Mouse (Mus musculus): ENCODE measurements at regions not wholly inside any gene's neighbourhood (a gene's known extent, or its start where the extent isn't known, plus 50 kb on each side); places are given as distances from the start of the nearest gene placed in this dataset.
A peak's percentile ranks its signal among the peaks of the same experiment; 100 is the strongest.
"Not testable (repeated sequence)": the region's sequence is repeated elsewhere in the genome, so short reads cannot be mapped to it uniquely, and the experiment has no call there.

DNA sequence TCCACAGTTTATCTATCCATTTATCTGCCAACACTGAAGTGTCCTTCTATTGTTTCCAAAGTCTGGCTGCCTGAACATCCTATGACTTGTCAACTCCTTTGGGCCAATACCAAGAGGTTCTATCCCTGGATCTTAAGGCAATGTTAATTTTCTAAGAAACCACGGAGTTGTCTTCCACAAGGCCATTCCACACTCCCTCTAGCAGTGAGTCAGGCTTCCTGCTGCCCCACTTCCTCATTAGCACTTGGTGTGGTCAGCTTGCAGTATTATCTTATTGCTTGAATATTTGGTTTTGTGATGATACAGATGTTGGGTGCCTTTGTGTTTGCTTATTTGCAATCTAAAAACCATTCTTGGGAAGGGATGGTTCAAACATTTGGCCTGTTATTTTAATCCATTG, 87.5 kb upstream of the Ppp2r2d start:
- DNase-seq (ENCODE audit: low spot score in 2 of 2), result no peak

DNA sequence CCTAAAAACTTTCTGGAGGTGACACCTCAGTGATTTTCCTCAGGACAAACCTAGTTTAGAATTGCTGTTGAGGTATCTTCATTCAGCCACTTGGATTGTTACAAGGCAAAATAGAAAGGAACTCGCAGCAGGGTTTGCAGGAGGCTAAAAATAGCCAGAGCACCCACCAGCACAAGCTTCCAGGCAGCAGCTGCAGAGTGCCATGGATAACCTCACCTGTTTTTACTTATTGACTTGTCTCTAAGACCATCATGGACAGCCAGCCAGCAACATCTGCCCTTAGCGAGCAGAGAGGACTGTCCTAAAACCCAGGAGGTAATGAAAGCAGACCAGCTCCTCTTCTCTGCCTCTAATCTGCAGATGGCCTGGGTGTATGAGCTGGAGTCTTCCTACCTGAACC, 97.4 kb upstream of the Ppp2r2d start:
- DNase-seq (ENCODE audit: low spot score in 2 of 2), result no peak

DNA sequence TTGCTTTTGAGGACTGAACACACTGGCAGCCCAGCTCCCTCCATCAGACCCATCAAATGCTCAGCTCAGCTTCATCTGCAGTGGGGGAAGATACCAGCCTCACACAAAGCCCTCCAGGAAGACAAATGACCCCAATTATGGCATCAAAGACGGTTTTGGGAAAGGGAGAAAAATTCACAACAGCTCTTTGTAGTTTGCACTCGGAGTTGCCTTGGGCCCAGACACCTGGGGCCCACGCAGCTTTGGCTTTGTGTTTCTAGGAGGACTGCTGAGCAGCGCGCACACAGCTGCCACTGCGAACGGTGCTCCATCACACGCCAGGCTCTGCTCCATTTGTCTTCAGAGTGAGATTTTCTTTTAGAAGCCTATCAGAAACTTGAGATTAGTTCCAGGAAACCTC, 99.3 kb upstream of the Ppp2r2d start:
- DNase-seq (ENCODE audit: low spot score in 2 of 2), result no peak

DNA sequence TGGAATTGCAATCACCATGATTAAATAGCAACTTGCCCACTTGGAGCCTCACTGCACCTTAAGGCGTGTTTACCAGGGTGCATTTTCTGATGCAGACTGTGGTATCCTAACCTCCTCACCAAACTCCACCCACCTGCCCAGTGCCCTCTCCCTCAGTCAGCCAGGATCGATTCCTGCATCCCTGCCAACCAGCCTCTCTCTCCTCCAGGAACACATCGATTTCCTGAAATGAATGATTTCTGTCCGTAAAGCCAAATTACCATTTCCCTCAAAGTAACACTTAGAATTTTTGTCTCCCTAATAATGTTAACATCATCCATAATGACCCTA, 103.4 kb upstream of the Ppp2r2d start:
- DNase-seq (ENCODE audit: low spot score in 2 of 2), result no peak

DNA sequence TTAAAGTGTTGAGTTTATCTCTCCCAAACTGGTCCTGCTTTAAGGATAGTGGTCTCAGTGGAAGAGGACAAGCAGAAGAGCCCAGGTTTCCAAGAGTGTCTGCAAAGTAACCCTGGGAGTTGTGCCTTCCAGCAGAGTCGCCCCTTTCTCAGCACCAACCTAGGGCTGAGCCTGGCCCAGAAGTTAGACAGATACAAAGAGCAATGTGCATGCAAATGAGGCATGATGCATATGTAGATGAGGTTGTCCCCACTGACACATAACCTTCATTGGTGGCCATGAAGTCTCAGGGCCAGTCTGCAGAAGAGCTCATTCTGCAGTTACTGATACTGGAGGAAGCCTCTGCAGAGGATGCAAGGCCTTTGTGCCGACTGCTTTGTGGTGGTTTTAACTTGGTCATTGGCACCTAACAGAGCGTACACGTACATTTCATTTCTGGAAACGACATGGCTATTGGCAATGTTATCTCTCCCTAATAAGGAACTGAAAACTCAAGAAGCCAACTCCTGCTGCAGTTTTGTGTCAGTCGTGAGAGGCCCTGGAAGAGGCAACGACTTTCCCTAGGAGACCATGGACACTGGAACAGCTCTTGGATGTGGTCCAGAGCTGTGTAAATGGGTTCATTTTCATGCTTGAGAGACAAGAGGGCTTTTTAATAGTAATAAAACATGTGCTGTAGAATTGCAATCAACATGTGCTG, 103.9 kb upstream of the Ppp2r2d start:
- DNase-seq (ENCODE audit: low spot score in 2 of 2), result no peak

DNA sequence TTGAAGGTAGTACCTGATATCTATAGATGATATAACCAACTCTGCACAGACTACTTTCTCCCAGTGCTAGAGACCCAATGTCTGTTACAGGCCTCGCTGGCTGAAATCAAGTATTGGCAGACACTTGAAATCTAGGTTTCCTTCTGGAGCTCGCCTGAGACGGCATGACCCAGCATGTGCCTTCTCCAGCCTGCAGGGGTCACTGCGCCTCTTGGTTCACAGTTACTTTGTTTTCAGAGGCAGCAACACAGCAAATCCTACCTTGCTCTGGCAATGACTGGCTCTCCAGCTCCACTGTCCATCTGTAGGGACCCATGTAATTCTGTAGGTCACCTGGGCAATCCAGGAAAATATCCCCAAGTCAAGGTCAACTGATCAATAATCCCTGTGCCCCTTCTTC, 111.6 kb upstream of the Ppp2r2d start:
- DNase-seq (ENCODE audit: low spot score in 2 of 2), result peak in 1 of 2 experiments; percentile 49

DNA sequence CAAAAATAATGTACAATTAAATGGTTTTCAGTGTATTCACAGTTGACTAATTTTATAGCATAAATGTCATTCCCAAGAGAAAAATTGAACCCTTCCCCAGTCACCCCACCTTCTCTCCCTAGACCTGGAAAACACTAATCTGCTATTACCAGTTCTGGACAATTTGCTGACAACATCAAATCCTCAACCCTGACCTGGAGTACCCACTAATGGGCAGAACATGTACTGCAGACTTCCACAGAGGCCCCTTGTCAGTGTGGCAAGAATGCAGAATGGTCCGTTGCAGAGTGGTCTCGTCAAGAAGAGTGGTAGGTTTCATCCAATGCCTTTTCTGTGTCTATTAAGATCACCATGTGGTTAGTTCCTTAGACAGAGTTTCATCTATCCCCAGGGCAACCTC, 121.0 kb upstream of the Ppp2r2d start:
- no peak for DNase-seq (ENCODE audit: low spot score in 2 of 2)

DNA sequence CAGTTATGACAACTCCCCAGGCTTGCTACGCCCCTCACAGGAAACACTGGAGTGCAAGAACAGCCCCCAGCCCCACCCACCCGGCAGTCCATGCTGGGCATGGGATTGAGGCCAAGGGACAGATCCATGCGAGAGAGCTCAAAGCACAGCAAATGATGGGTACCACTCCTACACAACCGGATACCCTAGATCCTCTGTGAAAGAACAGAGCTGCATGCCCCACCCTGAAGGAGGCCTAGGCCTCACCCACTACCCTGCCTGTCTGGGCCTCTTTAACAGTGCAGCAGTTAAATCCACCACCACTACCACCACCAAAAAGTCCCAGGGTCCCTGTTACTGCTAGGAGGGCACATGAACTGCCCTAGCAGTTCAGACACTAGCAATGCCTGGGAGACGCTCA, 126.3 kb upstream of the Ppp2r2d start:
- DNase-seq (ENCODE audit: low spot score in 2 of 2), result no peak

DNA sequence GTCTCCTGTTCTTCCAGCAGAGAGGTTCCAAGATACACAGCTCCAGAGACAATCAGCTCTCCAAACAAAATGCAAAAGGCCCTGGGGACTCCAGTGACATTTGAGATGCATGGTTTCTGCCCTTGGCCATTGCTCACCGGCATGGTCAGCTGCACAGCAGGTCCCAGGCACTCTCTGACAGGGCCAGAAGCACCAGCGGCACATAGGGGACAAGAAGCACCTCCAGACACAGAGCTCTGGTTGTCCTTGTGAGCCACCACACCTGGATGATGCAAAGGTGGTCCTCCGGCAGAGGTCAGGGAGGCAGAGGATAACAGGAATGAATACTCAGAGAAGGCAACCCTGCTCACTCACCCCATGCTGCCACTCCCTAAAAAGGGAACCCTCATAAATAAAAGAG, 126.8 kb upstream of the Ppp2r2d start:
- DNase-seq (ENCODE audit: low spot score in 2 of 2), result no peak

DNA sequence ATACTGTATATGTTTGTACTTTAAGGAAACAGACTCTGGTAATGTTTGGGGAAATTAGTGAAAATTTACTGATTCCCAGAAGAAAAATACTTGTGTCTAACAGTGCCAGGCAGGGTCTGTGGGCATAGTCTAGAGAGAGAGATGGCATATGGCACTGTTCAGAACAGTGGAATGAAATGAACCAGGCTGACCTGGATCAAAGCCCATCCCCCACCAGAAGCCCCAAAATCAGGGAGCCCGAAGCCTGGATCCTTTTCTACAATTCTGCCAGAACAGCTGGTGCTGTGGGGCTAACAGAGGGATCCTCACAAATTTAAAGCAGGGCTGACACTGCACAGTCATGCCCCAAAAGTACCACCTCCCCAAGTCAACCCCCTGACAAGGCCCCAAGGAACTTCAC, 131.1 kb upstream of the Ppp2r2d start:
- no peak for DNase-seq (ENCODE audit: low spot score in 2 of 2)

DNA sequence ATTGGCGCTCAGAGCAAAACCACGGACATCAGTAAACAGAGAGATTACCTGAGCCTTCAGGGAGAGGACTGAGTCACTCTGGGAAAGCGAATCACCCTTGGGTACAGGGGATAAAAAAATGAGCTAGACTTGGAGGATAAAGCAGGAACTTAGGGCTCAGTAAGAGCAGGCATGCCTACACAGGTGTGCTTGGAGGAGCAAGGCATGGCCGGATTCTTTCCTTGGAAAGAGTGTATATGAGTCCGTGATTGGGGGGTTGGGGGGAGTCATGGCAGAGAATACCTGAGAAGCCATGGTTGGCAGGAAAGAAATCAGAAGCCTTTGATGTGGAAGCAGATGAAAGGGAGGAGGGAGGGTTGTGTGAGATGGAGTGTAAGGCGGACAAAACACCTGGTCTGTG, 137.5 kb upstream of the Ppp2r2d start:
- DNase-seq (ENCODE audit: low spot score in 2 of 2), result no peak

DNA sequence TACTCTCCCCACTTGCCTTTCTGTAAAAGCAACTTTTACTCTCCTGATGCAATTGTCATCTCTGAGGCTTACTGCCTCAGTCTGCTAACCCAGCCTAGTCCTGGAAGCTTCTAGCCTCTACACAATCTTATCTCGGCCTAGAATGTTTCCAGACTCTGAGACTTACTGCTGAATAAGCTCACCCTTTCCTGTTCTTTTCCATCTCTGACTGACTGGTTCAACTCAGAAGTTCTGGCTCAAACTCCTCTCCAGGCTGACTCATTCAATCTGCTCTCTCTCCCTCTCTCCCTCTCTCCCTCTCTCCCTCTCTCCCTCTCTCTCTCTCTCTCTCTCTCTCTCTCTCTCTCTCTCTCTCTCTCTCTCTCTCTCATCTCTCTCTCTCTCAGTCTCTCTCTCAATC, 146.3 kb upstream of the Ppp2r2d start:
- DNase-seq (ENCODE audit: low spot score in 2 of 2), result not testable (repeated sequence)

DNA sequence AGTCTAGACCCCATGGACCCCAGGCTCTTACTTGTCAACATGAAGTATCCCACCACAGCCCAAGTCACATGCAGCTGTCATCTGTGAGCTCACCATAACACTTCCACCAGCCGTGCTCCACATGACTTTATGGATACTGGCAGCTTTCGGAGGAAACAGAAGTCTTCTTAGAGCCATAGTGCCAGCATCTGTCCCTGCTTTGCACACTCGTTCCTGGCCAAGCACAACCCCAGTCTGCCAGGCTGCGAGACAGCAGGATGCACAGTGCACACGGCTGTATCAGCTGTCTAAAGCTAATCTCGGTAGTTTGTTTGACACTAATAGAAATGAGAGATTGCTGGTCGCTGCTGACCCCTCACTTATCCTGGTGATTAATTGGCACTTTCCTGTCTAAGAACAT, 163.7 kb upstream of the Ppp2r2d start:
- no peak for DNase-seq (ENCODE audit: low spot score in 2 of 2)

DNA sequence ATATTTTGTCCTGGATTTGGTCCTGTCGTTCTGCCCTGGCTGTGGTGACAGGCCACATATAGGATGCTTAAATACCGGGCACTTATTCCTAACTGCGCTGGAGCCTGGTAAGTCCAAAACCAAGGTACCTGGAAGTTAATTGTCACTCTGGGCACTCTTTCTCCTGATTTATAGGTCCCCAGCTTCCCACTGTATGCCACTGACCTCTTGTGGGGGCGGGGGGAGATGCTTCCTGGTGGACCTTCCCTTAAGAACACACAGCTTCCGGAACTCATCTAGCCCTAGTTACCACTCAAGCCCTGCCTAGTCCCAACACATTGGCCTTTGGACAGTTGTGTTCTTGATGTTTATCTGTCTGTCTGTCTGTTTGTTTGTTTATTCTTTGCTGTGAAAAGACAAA, 165.3 kb upstream of the Ppp2r2d start:
- no peak for DNase-seq (ENCODE audit: low spot score in 2 of 2)

DNA sequence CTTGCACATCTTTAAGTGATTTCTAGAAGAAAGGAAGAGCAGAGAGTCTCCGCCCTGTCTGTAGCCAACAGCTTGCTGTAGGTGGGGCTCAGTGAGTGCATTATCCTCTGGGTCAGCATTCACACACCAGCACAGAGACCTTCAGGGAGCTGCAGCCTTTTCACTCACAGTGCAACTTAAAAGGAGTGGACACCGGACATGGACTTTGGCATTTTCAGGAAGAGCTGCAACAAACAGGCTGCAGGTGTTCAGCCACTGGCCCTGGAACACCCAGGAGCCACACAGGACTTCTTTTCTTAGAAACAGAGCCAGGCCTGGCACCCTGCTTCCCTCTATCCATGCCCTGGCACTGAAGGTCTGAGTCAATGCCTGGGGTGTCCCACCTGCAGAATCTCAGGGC, 166.3 kb upstream of the Ppp2r2d start:
- no peak for DNase-seq (ENCODE audit: low spot score in 2 of 2)

DNA sequence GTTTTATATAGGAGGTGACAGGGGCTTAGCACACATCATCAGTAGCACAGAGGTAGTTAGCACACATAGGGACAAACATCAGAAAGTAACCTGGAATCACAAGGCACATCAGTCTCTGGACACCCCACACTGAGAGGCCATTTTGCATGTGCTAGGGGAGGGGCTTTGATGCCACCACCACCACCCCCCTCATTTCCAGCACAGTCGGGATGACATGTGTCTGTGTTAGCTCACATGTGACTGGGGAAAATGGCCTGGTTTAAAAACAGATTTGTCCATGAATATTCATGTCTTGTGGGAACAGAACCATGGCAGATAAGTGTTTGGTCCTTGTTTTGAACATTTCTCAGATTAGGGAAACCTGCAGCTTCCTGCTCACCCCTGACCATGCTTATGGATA, 172.9 kb upstream of the Ppp2r2d start:
- no peak for DNase-seq (ENCODE audit: low spot score in 2 of 2)

DNA sequence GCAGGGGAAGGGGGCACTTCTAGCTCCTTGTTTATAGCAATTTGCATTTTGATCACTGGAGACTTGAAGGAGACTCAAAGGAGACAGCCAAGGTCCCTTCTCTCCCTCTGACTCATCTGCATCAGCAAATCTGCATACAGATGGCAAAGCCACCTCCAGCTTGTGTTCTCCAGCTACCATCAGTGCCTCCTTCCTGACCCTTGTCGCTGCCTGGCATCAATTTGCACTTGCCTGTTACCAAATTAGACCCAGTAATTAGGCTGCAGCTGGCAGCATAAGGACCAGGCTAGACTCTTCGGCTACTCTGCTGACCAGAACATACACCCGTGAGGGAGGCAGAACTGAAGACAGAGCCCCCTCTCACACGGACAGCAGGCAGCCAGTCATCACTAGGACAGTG, 177.5 kb upstream of the Ppp2r2d start:
- no peak for DNase-seq (ENCODE audit: low spot score in 2 of 2)

DNA sequence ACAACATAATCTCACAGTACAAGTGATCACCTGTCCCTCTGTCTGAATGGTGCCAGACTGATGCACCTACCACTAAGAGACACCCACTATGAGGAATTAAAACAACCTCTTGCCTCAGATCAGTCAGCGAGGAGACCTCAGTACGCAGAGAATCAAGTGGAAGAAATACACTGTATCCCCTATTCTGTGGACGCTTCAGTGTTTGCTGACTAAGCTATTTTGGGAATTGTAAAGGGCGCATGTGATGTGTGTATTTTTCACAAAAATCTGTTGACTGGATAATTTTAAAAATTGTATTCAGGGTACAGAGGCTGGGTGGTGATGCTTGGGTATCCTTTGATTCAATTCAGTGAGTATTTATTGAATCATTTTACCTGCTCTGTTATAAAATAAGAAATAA, 185.8 kb upstream of the Ppp2r2d start:
- DNase-seq (ENCODE audit: low spot score in 2 of 2), result no peak

DNA sequence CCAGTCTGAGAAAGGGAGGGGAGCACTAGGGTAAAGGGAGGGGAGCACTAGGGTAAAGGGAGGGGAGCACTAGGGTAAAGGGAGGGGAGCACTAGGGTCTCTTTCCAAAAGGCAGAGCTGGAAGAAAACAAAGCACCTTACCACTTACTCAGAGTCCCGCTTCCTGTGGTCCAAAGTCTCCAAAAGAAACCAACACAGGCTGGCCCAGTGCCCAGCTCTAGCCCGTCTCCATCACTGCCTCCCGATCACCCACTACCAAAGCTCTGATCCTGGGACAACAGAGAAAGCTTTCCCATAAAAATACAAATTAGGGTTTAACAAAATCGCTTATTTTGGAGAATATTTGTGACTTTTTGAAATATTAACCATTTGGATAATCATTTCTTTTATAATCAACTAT, 188.4 kb upstream of the Ppp2r2d start:
- no peak for DNase-seq (ENCODE audit: low spot score in 2 of 2)

DNA sequence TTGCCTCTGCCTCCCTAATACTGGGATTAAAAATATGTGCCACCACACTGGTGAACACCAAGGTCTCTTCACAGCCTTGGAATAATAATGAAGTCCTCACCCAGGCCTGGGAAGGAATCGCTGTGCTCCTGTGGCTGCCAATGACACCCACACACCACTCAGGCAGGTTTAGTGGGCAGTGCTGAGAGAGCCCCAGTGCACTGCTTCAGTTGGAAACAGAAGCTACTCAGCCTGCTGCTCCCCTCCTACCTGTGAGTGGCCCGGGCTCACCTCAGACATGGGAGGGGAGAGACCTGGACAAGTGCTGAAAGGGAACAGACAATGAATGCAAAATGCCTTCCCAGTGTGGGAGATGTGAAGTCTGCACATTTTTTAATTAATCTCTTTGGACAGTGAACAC, 188.8 kb upstream of the Ppp2r2d start:
- DNase-seq (ENCODE audit: low spot score in 2 of 2), result no peak

DNA sequence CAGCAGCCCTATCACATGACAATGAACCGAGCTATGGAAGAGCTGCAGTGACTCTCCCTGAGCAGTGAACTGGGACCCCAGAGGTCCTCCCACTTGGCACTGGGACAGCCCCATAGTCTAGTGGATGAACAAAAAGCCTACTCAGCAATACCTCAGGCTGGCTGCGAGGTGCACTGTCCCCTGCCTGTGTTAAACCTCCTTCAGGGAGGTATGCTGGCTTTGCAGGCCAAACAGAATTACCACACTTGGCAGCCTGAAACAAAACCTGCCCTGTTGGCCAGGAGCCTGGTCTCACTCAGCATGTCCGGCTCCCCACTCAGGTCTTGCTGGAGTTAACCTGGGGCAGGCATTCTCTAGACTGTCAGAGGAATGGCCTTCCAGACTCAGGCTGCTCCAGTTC, 189.9 kb upstream of the Ppp2r2d start:
- DNase-seq (ENCODE audit: low spot score in 2 of 2), result no peak

DNA sequence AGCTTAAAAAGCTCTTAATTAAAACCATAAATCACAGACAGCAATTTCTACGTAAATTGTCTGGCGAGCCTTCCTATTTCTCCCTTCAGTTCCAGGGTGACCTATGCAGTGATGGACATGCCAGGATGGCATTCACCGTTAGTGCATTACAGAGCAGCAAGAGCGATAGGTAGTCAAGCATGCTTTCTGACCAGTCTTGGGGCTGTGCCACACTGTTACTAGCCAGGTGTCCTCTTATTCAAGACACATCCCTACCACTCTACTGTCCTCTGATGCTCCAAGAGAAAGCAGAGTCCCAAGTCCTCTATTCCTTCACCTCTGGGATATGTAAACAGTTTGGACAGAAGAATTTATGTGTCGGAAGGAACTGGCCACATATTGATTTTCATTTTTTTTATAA, 194.9 kb upstream of the Ppp2r2d start:
- no peak for DNase-seq (ENCODE audit: low spot score in 2 of 2)

DNA sequence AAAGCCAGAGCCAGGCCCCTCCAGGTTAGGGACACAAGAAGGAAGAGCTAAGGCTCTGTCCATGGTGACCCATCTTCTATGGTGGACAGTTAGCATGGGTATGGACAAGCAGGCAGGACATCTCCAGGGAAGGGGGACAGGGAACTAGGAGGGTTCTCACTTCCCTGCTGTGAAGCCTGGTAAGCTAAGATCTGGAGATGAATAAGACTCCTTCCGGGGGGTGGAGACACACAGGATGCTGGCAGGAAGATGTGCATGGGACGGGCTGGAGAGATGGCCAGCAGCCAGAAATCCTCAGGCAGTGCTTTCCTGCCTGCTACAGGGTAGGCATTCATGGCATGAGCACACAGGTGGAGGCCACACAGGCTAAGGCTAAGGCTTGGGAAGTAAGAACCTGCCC, 198.2 kb upstream of the Ppp2r2d start:
- no peak for DNase-seq (ENCODE audit: low spot score in 2 of 2)

DNA sequence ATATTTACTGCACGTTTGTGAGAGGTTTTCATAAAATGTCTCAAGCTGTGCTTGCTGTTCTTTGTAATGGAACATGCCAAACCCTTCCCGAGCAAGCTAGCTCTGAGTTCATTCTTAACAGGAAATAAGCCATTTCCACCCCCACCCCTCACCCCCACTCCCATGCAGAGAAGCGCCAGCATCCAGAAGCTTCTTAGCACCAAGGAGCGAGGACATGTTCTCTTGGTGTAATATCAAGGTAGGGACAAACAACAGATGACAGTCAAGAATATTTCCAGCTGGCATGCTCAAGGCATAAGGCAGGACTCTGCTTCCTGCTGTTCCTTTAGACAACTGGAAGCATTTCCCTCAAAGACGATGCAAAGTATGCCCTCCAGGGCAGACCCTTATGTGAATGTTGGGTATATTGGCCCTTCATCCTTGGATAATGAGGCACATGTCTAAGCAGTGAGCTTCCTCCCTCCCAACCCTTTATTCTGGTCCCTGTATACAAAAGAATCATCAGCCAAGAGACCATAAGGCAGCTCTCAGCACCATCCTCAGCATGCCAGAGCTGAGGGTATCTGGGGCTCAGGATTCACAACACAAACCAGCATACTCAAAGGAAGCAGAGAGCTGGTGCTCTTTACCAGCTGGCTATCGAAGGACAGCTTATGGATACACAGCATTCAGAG, 205.2 kb upstream of the Ppp2r2d start:
- DNase-seq (ENCODE audit: low spot score in 2 of 2), result no peak

All from gastrocnemius, postnatal 4 days (tissue).